21 mouse cellular contexts compared by ENCODE assay signal in genomic region chr1:21006775-21007174, GRCm38 (mm10).
"Had no signal": no experiment of that assay in that cellular context is flagged by ENCODE, and none has a peak within 500 bp of the region (broad histone marks: within the 10 kb centered on the region; RNA-seq: fewer than 3 reads in every experiment).

No protein-coding gene starts in this region.

- H3K27me3 ChIP-seq: heart, embryonic 13.5 days; heart, embryonic 15.5 days; hindbrain, embryonic 12.5 days; intestine, embryonic 15.5 days; limb, embryonic 12.5 days; liver, embryonic 13.5 days; liver, embryonic 15.5 days had no signal

- DNase-seq: gastrocnemius, postnatal 14 days; gastrocnemius, postnatal 36 days; heart, postnatal 14 days; heart, postnatal 4 days; kidney, adult 18-20 months; kidney, adult 8-10 months; kidney, postnatal 25 days; kidney, postnatal 4 days; liver; liver, embryonic 13.5 days had no signal

- H3K4me3 ChIP-seq: heart, adult 2 months; heart, embryonic 13.5 days; heart, embryonic 15.5 days; hindbrain, embryonic 10.5 days; hindbrain, embryonic 12.5 days; intestine, embryonic 15.5 days; layer of hippocampus, adult 2 months; left cerebral cortex, adult 2 months; limb, embryonic 10.5 days; limb, embryonic 12.5 days; liver, embryonic 13.5 days; liver, embryonic 15.5 days had no signal
